Mouse (Mus musculus) G1E (cell line): ENCODE data around the gene Khnyn. TPM values are rescaled to one million over a fixed set of nuclear protein-coding genes. Genes with fewer than 3 reads are reported as not detected.

Source experiments
- ATAC-seq: 2 replicates; pipeline ENCODE4 v1.8.0; 2016; ENCODE audit warnings: mild to moderate bottlenecking; ENCODE audit not compliant: insufficient number of reproducible peaks, poor library complexity, low FRiP score, severe bottlenecking; ENCODE audit errors: extremely low read depth
- DNase-seq: peaks from one replicate; pipeline ENCODE4 v3.0.0; 2012; ENCODE audit warnings: low spot score
- H3K27me3 ChIP-seq: 2 replicates; pipeline ENCODE4 v1.6.1; 2012; ENCODE audit warnings: mild to moderate bottlenecking, low read length, inconsistent platforms; ENCODE audit not compliant: insufficient read depth
- H3K36me3 ChIP-seq: replicated peaks from 2 replicates; pipeline ENCODE3; 2012; ENCODE audit warnings: mild to moderate bottlenecking, inconsistent platforms
- H3K4me1 ChIP-seq: 2 replicates; pipeline ENCODE4 v1.6.1; 2012; ENCODE audit warnings: low read depth, low read length, inconsistent platforms, mixed read lengths; ENCODE audit not compliant: insufficient read depth
- H3K4me3 ChIP-seq: 2 replicates; pipeline ENCODE4 v1.5.1; 2012; ENCODE audit warnings: low read depth, mild to moderate bottlenecking, inconsistent platforms, low read length, moderate library complexity, mixed read lengths
- H3K9me3 ChIP-seq: replicated peaks from 2 replicates; pipeline ENCODE4 v1.6.1; 2012; ENCODE audit warnings: inconsistent platforms
- CTCF ChIP-seq: IDR thresholded peaks from 2 replicates; pipeline ENCODE4 v1.5.1; 2012; ENCODE audit warnings: low read depth, low read length, inconsistent platforms, mixed read lengths
- GATA1 ChIP-seq: IDR thresholded peaks from 2 replicates; pipeline ENCODE4 v1.6.1; 2012; ENCODE audit warnings: borderline replicate concordance, low read length, inconsistent platforms, mixed read lengths
- GATA2 ChIP-seq: IDR thresholded peaks from 2 replicates; pipeline ENCODE4 v1.6.1; 2012; ENCODE audit warnings: low read depth, low read length, inconsistent platforms, borderline replicate concordance
- POLR2AphosphoS5 ChIP-seq: IDR thresholded peaks from 2 replicates; pipeline ENCODE4 v1.6.1; 2012; ENCODE audit warnings: low read depth, low read length, inconsistent platforms; ENCODE audit not compliant: insufficient replicate concordance
- TAL1 ChIP-seq: conservative IDR thresholded peaks from 2 replicates; pipeline ENCODE4 v1.6.1; 2012; ENCODE audit warnings: low read depth, low read length, inconsistent platforms, mixed read lengths
- polyA plus RNA-seq: library from polyadenylated mRNA; stranded (reverse); fragments of >175 nt; gene quantifications from 2 replicates; pipeline ENCODE4 v1.2.3, GENCODE M21; 2012
- total RNA-seq, 2 experiments: library from RNA; stranded (forward) in 1 of 2; stranded (reverse) in 1 of 2; fragments of 200-1000 nt in 1 of 2; fragments of >200 nt in 1 of 2; fragmentation: Nextera tagmentation in 1 of 2; gene quantifications; 2 replicates each; pipeline ENCODE4 v1.2.3; 2014 to 2017

The Khnyn gene
- total and polyA plus RNA-seq, 3 experiments = 15.5 to 81.7 (median 29.4) TPM

DNA sequence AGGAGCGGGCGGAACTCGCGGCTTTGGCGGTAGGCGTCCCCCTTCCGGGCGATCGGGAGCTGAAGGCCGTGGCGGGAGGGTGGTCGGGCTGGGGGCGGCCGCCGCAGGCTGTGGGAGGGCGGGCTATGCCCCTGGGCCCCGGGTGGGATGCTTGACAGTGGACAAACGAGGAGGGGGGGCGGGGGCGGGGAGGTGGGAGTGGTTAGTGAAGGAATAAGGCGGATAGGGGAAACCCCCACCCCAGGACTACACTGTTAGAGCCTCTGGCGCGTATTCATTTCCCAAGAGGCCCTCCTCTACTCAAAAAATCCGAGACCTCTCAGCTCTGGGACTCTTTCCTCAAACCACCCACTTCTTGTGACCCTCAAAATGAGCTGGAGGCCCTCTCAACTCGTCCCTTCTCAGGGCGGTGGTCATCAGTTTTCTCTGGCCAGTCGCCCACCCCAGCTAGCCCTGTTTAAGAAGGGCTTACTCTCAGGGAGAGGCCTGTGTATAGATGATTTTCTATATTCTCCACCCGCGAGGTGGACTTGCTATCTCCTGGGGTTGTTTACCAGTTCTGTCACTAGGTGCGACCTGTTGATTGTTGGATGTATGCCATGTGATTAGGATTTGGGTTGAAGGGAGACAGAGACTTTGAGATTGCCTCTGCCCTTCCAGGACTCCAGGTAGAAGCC is 505 bp downstream of the Khnyn start:
- DNase-seq (peak; percentile 33), ATAC-seq (no peak)
- no peak for TF ChIP-seq CTCF
- TF ChIP-seq POLR2AphosphoS5 = no peak
- no peak for TF ChIP-seq TAL1
- no peak for TF ChIP-seq GATA1
- no peak for TF ChIP-seq GATA2
- peaks cover 71% of the 10 kb centered on the region for H3K4me1 ChIP-seq
- H3K36me3 ChIP-seq = peaks cover 47% of the 10 kb centered on the region
- H3K9me3 ChIP-seq = no peaks in the 10 kb centered on the region
- H3K27me3 ChIP-seq = peaks cover 2% of the 10 kb centered on the region; the same call in 1 of the 2 replicates
- H3K4me3 ChIP-seq = peak overlapping the region; percentile 75

GRCm38 (mm10) chr14:55885791-55886271 is 1.1 kb downstream of the Khnyn start:
- H3K27me3 ChIP-seq = peaks cover 2% of the 10 kb centered on the region; the same call in 1 of the 2 replicates
- ATAC-seq (0 out of 2 replicates have a peak, but pooled peaks have one; percentile 36), DNase-seq (peak; percentile 76)
- peak overlapping the region; percentile 75 for H3K4me3 ChIP-seq
- TF ChIP-seq POLR2AphosphoS5 (no peak), GATA2 (no peak), TAL1 (no peak), CTCF (no peak), GATA1 (no peak)
- peaks cover 52% of the 10 kb centered on the region for H3K36me3 ChIP-seq
- H3K9me3 ChIP-seq = no peaks in the 10 kb centered on the region
- H3K4me1 ChIP-seq = peaks cover 72% of the 10 kb centered on the region

- peaks cover 62% of the 10 kb centered on the region for H3K36me3 ChIP-seq
- no peak for ATAC-seq
- H3K4me1 ChIP-seq = peaks cover 68% of the 10 kb centered on the region
- H3K27me3 ChIP-seq = peaks cover 2% of the 10 kb centered on the region; the same call in 1 of the 2 replicates
- H3K9me3 ChIP-seq = no peaks in the 10 kb centered on the region
- DNase-seq = no peak
- H3K4me3 ChIP-seq = peak overlapping the region; percentile 75; the same call in 1 of the 2 replicates
- no peak for TF ChIP-seq POLR2AphosphoS5
- TF ChIP-seq TAL1 = no peak
These were observed 2.0 kb downstream of the Khnyn start for GRCm38 (mm10) chr14:55886571-55887382.

DNA sequence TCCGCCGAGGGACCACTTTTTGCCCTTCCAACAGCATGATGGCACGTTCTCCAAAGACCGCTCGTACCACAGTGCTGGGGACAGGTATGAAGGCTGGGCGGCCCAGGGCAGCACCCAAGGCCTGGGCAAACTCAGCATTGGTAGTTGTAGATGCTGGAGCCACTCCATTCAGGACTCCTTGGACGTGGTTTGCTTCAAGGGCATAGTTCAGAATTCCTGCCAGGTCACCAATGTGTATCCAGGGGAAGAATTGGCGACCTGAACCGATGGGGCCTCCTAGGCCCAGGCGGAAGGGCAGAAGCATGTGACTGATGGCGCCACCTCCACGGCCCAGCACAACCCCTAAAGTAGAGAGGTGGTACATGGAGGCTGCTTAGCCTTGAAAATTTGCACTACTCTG is 12.9 kb downstream of the Khnyn start:
- Histone ChIP-seq H3K4me3 (no peak overlapping the region), H3K36me3 (peaks cover 74% of the 10 kb centered on the region), H3K4me1 (peaks cover 34% of the 10 kb centered on the region), H3K9me3 (no peaks in the 10 kb centered on the region), H3K27me3 (no peaks in the 10 kb centered on the region)
- TF ChIP-seq CTCF (no peak), TAL1 (no peak), POLR2AphosphoS5 (no peak), GATA1 (no peak), GATA2 (no peak)
- no peak for ATAC-seq
- no peak for DNase-seq

GRCm38 (mm10) chr14:55898947-55899346 is 14.2 kb downstream of the Khnyn start:
- no peaks in the 10 kb centered on the region; the same call in 1 of the 2 replicates for H3K27me3 ChIP-seq
- TF ChIP-seq GATA1 = no peak
- no peaks in the 10 kb centered on the region for H3K9me3 ChIP-seq
- H3K36me3 ChIP-seq = peaks cover 63% of the 10 kb centered on the region
- peaks cover 39% of the 10 kb centered on the region for H3K4me1 ChIP-seq
- no peak for DNase-seq
- ATAC-seq = no peak
- H3K4me3 ChIP-seq = no peak overlapping the region

GRCm38 (mm10) chr14:55899701-55900413 is 15.1 kb downstream of the Khnyn start, which contains the start of gene Sdr39u1:
Sdr39u1 (minus strand) TSS chr14:55900293.
- peaks cover 54% of the 10 kb centered on the region for H3K36me3 ChIP-seq
- ATAC-seq (no peak), DNase-seq (no peak)
- no peak for TF ChIP-seq GATA2
- no peak for TF ChIP-seq CTCF
- no peak for TF ChIP-seq POLR2AphosphoS5
- TF ChIP-seq GATA1 = no peak
- TF ChIP-seq TAL1 = no peak
- peaks cover 40% of the 10 kb centered on the region for H3K4me1 ChIP-seq
- H3K27me3 ChIP-seq = peaks cover 3% of the 10 kb centered on the region; the same call in 1 of the 2 replicates
- H3K4me3 ChIP-seq = no peak within 1 kb of the TSS
- H3K9me3 ChIP-seq = no peaks in the 10 kb centered on the region
